Mouse (Mus musculus): Measurements from ENCODE around the gene Gdpd3. TPM values are rescaled to one million over a fixed set of nuclear protein-coding genes. Genes with fewer than 3 reads are reported as not detected.
A peak's percentile ranks its signal among the peaks of the same experiment; 100 is the strongest.

The Gdpd3 gene
- polyA plus RNA-seq, 1 experiment from 2014 or later, result 12.4 TPM

DNA sequence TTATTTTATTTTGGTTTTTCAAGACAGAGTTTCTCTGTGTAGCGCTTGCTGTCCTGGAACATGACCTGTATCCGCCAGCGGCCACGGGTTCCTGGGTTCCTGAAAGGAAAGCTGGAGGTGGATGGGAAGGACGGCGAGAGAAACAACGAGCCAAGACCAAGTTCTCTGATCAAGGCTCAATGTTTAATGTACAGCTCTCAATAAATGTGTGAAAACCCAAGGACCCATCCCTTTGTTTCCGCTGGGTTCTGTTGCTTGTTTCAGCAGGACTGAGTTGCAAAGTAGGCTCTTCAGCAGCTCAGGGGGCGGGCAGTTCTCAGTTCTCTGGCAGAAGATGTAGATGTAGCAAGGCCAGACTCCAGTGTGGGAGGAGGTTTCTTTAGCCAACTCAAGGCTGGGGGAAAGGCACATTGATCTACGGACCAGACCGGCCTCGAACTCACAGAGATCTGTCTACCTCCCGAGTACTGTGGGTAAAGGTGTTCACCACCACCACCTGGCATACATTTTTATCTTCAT, 24.1 kb upstream of the Gdpd3 start:
- ATAC-seq (ENCODE audit: insufficient number of reproducible peaks, low FRiP score, low TSS enrichment, low read depth), result no peak

DNA sequence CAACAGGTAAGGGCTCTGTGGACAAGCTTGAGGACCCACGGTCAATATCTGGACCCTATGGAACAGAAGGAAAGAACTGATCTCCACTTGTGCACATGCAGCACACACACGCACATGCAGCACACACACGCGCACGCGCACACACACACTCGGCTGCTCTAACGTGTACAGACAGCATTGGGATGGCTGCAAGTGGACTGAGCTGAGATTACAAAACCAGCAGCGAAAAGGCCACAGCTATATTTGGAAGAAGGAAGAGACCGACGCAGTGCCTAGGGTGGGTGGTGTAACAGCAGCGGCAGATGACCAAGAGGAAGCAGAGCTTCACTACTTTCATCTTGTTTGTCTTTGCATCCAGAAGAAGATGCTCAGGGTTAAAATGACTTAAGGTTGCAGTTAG, 20.1 kb upstream of the Gdpd3 start:
- H3K27me3 ChIP-seq, result no peaks in the 10 kb centered on the region
- H3K4me1 ChIP-seq, result peaks cover 8% of the 10 kb centered on the region
- H3K4me3 ChIP-seq (replicated peaks), result no peak overlapping the region
- no peak for ATAC-seq (ENCODE audit: insufficient number of reproducible peaks, low FRiP score, low TSS enrichment, low read depth)
- no peak overlapping the region for H3K9ac ChIP-seq
- no peaks in the 10 kb centered on the region for H3K9me3 ChIP-seq (replicated peaks)
- 87% methylated on average over 12 of the region's 12 CpGs for WGBS
- H3K27ac ChIP-seq (replicated peaks), result no peak overlapping the region
- H3K36me3 ChIP-seq, result no peaks in the 10 kb centered on the region
- H3K4me2 ChIP-seq (replicated peaks), result no peak overlapping the region

More for the DNA sequence above, 24.1 kb upstream of the Gdpd3 start:
- H3K4me1 ChIP-seq, result peaks cover 3% of the 10 kb centered on the region; the same call in 1 of the 2 replicates
- no peaks in the 10 kb centered on the region for H3K27me3 ChIP-seq
- no peak overlapping the region for H3K4me3 ChIP-seq (replicated peaks)
- no peak overlapping the region for H3K4me2 ChIP-seq (replicated peaks)
- no peaks in the 10 kb centered on the region for H3K9me3 ChIP-seq (replicated peaks)
- 89% methylated on average over 13 of the region's 13 CpGs for WGBS
- no peak overlapping the region for H3K27ac ChIP-seq (replicated peaks)
- no peaks in the 10 kb centered on the region for H3K36me3 ChIP-seq
- no peak overlapping the region for H3K9ac ChIP-seq

DNA sequence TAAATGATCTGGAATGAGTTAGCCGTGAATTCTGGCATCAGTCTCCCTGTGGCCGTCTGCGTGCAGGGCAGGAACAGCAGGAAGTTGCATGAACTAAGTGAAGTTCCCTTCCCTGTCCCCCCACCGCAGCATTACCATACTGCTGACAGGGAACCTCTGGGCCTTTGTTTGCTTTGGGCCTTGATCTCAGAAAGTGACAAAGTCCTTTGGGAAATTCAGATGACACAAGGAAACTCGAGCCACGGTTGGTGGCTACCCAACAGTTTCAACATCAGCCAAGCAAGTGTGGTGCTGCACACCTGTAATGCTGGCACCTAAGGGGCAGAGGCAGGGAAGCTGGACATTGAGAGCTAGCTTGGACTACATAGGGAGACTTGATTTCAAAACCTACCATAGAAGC, 19.3 kb upstream of the Gdpd3 start:
- Histone ChIP-seq H3K4me1 (peaks cover 6% of the 10 kb centered on the region), H3K4me3 (replicated peaks) (no peak overlapping the region), H3K4me2 (replicated peaks) (no peak overlapping the region), H3K9ac (no peak overlapping the region), H3K36me3 (no peaks in the 10 kb centered on the region), H3K27ac (replicated peaks) (no peak overlapping the region), H3K27me3 (no peaks in the 10 kb centered on the region), H3K9me3 (replicated peaks) (no peaks in the 10 kb centered on the region)
- no peak for ATAC-seq (ENCODE audit: insufficient number of reproducible peaks, low FRiP score, low TSS enrichment, low read depth)
- WGBS, result 26% methylated on average over 6 of the region's 6 CpGs

DNA sequence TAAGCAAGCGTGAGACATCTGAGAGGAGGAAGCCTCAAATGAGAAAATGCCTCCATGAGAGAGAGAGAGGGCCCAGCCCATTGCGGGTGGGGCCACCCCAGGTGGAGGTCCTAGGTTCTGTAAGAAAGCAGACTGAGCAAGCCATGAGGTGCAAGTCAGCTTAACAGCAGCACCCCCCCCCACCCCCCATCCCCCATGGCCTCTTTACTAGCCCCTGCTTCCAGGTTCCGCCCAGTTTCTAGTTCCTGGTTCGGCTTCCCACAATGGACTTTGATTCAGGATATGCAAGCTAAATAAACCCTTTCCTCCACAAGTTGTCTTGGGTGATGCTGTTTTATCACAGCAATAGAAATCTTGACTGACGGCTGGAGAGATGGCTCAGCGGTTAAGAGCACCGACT, 17.3 kb upstream of the Gdpd3 start:
- H3K4me1 ChIP-seq, result peaks cover 6% of the 10 kb centered on the region
- no peak overlapping the region; the same call in 1 of the 2 replicates for H3K9ac ChIP-seq
- no peak overlapping the region for H3K4me3 ChIP-seq (replicated peaks)
- H3K27me3 ChIP-seq, result no peaks in the 10 kb centered on the region
- no peak for ATAC-seq (ENCODE audit: insufficient number of reproducible peaks, low FRiP score, low TSS enrichment, low read depth)
- H3K36me3 ChIP-seq, result no peaks in the 10 kb centered on the region
- no peaks in the 10 kb centered on the region for H3K9me3 ChIP-seq (replicated peaks)
- no peak overlapping the region for H3K4me2 ChIP-seq (replicated peaks)
- 70% methylated on average over 7 of the region's 7 CpGs for WGBS
- no peak overlapping the region for H3K27ac ChIP-seq (replicated peaks)

DNA sequence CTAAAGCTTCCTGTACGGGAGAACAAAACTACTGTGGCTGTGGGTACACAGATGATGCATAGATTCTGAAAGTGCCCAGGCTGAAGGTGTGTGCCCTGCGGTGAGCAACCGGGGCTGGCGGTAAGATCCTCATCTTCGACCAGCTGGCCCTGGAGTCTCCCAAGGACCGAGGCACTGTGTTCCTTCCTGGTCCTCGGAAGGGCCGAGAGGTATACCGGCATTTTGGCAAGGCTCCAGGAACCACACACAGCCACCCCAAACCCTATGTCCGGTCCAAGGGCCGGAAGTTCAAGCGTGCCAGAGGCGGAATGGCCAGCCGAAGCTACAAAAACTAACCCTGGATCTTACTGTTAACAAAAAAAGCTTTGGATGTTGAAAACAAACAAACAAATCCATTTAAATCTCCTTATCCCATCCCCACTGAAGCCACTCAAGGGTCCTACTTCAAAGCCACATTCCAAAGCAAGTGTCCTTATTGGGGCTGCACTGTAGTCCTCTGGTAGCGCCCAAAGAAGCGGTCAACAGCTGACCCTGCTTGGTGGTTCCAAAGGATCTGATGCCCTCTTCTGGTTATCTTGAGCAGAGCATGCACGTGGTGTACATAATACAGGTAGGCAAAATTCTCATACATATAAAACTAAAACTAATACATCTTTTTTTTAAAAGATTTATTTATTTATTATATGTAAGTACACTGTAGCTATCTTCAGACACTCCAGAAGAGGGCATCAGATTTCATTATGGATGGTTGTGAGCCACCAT, 16.4 kb upstream of the Gdpd3 start:
- Histone ChIP-seq H3K27me3 (no peaks in the 10 kb centered on the region), H3K36me3 (no peaks in the 10 kb centered on the region), H3K4me1 (peaks cover 10% of the 10 kb centered on the region), H3K4me2 (replicated peaks) (no peak overlapping the region), H3K9ac (no peak overlapping the region), H3K27ac (replicated peaks) (no peak overlapping the region), H3K4me3 (replicated peaks) (no peak overlapping the region), H3K9me3 (replicated peaks) (no peaks in the 10 kb centered on the region)
- no peak for ATAC-seq (ENCODE audit: insufficient number of reproducible peaks, low FRiP score, low TSS enrichment, low read depth)
- 92% methylated on average over 17 of the region's 17 CpGs for WGBS

DNA sequence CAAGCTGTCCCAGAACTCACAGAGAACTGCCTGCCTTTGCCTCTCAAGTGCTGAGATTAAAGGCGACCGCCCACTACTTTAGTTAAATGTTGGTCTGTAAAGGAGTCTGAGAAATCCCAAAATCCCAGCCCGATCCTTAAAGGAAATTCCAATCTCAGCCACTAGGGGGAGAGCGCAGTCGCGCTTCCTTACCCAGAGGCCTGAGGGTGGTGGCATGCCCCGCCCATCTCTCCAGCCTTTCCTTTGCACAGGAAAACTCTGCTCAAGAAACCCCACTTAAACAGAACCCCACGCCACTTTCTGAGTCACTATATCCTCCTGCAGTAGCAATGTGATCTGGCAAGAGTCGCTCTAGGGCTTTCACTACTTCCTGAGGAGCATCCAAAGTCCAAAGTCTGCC, 11.3 kb upstream of the Gdpd3 start:
- WGBS, result 0% methylated on average over 9 of the region's 9 CpGs
- Histone ChIP-seq H3K4me2 (replicated peaks) (0 out of 2 replicates have a peak overlapping the region, but pooled peaks have one; percentile 22), H3K27ac (replicated peaks) (0 out of 2 replicates have a peak overlapping the region, but pooled peaks have one; percentile 40), H3K4me3 (replicated peaks) (no peak overlapping the region), H3K27me3 (no peaks in the 10 kb centered on the region), H3K9ac (no peak overlapping the region), H3K4me1 (peaks cover 9% of the 10 kb centered on the region; the same call in 1 of the 2 replicates), H3K9me3 (replicated peaks) (no peaks in the 10 kb centered on the region), H3K36me3 (no peaks in the 10 kb centered on the region)
- peak; percentile 61 for ATAC-seq (ENCODE audit: insufficient number of reproducible peaks, low FRiP score, low TSS enrichment, low read depth)

DNA sequence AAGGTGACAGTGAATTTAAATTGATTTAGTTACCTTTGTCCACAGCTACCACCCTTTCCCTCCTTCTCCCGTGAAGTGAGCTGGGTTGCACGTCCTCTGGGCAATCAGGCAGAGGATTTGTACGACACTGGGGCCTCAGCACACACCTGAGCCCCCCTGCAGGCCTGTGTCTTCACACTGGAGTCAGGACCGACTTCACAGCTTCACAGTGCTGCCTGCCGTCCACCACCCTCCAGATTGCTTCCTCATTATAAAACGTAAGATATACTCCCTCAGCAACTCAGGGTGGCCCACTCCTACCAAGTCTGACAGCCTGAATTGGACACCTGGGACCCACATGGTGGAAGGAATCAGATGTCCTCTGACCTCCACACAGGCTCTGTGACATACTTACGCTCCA, 7.6 kb upstream of the Gdpd3 start:
- 66% methylated on average over 7 of the region's 7 CpGs for WGBS
- Histone ChIP-seq H3K9ac (no peak overlapping the region), H3K27me3 (no peaks in the 10 kb centered on the region), H3K4me3 (replicated peaks) (no peak overlapping the region), H3K9me3 (replicated peaks) (no peaks in the 10 kb centered on the region), H3K36me3 (peaks cover 6% of the 10 kb centered on the region; the same call in 1 of the 2 replicates), H3K4me1 (peaks cover 46% of the 10 kb centered on the region), H3K4me2 (replicated peaks) (no peak overlapping the region), H3K27ac (replicated peaks) (peak overlapping the region; percentile 88; the same call in 1 of the 2 replicates)
- ATAC-seq (ENCODE audit: insufficient number of reproducible peaks, low FRiP score, low TSS enrichment, low read depth), result no peak

DNA sequence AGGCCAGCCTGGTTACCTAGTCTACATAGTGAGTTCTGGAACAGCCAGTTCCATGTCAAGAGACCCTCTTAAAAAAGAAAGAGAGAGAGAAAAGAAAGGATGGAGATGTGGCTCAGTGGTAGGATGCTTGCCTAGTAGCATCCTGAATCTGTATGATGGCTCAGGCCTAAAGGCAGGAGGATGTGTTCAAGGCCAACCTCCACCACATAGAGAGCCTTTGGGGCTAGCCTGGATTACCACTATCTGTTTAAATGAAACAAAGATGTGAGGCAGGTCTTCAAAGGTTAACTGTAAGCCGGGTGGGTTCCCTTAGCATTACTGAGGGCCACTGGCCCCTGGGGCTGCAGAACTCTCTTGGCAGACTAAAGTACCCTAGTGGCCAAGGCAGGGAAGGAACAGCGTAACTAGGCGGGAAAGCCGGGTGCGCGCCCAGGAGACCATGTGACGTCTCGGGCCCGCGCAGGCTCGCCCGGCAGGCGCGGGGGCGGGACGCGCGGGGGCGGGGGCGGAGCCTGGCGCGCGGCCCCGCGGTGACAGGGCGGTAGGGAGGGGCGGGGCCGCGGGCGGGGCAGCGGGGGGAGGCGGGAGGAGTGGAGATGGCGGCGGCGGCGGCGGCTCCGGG, 7.0 kb upstream of the Gdpd3 start, which contains the start of gene Mapk3:
Mapk3 (plus strand) TSS at position 552 of the 622 bp plus-strand sequence.
- Histone ChIP-seq H3K4me2 (replicated peaks) (peak within 1 kb of the TSS; percentile 87), H3K27me3 (no peaks in the 10 kb centered on the region), H3K9me3 (replicated peaks) (no peaks in the 10 kb centered on the region), H3K4me3 (replicated peaks) (peak within 1 kb of the TSS; percentile 63), H3K36me3 (peaks cover 12% of the 10 kb centered on the region), H3K9ac (peak within 1 kb of the TSS; percentile 59), H3K27ac (replicated peaks) (peak within 1 kb of the TSS; percentile 88), H3K4me1 (peaks cover 47% of the 10 kb centered on the region)
- ATAC-seq (ENCODE audit: insufficient number of reproducible peaks, low FRiP score, low TSS enrichment, low read depth), result peak; percentile 65
- 2% methylated on average over 35 of the region's 38 CpGs for WGBS

DNA sequence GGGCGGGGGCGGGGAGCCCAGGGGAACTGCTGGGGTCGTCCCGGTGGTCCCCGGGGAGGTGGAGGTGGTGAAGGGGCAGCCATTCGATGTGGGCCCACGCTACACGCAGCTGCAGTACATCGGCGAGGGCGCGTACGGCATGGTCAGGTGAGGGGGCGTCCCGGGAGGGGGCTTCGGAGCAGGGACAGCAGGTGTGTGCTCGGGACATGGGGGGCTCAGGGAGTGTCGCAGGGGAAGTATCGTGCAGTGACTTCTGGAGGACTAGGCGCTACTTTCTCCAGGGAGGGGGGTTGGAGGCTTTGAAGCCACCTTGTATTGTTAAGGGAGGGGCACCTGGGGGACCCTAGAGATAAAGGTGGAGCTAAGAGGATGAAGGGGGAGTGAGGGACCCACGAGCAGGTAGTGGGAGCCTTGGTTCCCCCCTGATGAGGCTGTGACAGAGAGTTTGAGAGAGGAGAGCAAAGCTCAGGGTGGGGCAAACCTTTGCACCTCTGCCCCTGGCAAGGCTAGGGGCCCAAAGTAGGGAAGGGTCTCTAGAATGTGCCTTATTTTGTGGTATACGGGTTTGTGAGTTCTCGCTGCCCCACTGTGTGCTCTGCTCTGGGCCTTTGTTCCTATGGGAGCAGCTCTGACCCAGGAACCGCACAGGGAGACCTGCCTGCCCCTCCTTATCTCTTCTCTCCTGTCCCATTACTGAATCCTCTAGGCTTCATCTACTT, 6.3 kb upstream of the Gdpd3 start:
- peak overlapping the region; percentile 63 for H3K4me3 ChIP-seq (replicated peaks)
- peak overlapping the region; percentile 87 for H3K4me2 ChIP-seq (replicated peaks)
- peak overlapping the region; percentile 88 for H3K27ac ChIP-seq (replicated peaks)
- no peaks in the 10 kb centered on the region for H3K27me3 ChIP-seq
- H3K9me3 ChIP-seq (replicated peaks), result no peaks in the 10 kb centered on the region
- WGBS, result 1% methylated on average over 24 of the region's 24 CpGs
- H3K36me3 ChIP-seq, result peaks cover 19% of the 10 kb centered on the region
- H3K9ac ChIP-seq, result peak overlapping the region; percentile 59
- peaks cover 42% of the 10 kb centered on the region for H3K4me1 ChIP-seq
- ATAC-seq (ENCODE audit: insufficient number of reproducible peaks, low FRiP score, low TSS enrichment, low read depth), result peak; percentile 22

DNA sequence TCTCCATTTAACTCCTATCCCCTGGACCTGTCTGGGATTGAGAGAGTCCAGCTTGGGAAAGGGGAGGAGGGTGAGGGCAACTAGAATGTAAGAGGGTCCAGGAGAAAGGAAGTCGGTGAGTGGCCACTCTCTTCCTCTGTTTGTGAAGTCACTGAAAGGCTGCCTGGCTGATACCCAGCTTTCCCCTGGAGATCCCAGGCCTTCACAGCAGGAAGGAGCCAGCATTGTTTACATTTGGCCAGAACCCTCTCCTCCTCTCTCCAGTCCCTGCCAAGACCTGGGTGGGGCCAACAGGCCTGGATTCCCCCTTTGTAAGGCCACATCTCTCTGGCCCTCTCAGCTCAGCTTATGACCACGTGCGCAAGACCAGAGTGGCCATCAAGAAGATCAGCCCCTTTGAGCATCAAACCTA, 5.7 kb upstream of the Gdpd3 start:
- Histone ChIP-seq H3K4me1 (peaks cover 42% of the 10 kb centered on the region), H3K36me3 (peaks cover 24% of the 10 kb centered on the region), H3K9ac (peak overlapping the region; percentile 59), H3K27ac (replicated peaks) (peak overlapping the region; percentile 88), H3K9me3 (replicated peaks) (no peaks in the 10 kb centered on the region), H3K4me3 (replicated peaks) (peak overlapping the region; percentile 63), H3K27me3 (no peaks in the 10 kb centered on the region), H3K4me2 (replicated peaks) (peak overlapping the region; percentile 87)
- 30% methylated on average over 3 of the region's 3 CpGs for WGBS
- ATAC-seq (ENCODE audit: insufficient number of reproducible peaks, low FRiP score, low TSS enrichment, low read depth), result peak; percentile 50; the same call in 1 of the 2 replicates

DNA sequence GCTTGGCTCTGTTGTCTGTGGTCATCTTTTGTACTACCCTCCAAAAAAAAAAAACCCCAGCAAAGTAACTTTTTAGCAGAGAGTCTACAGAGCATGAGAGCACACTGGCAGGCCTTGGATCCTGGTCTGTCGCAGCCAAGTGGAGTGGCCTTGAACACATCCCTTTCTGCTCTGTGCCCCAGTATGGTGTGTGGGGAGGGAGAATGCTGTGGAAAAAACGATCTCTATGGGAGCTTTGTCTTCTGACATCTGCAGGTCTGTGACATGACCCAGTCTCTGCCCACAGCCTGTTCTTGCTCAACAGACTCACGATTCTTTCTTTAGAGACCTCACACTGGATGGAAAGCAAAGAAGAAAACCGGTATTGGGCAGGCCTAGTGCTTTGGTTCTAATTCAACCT, 5.2 kb upstream of the Gdpd3 start:
- no peaks in the 10 kb centered on the region for H3K9me3 ChIP-seq (replicated peaks)
- no peak for ATAC-seq (ENCODE audit: insufficient number of reproducible peaks, low FRiP score, low TSS enrichment, low read depth)
- H3K9ac ChIP-seq, result no peak overlapping the region
- H3K27ac ChIP-seq (replicated peaks), result peak overlapping the region; percentile 88
- peak overlapping the region; percentile 87 for H3K4me2 ChIP-seq (replicated peaks)
- H3K36me3 ChIP-seq, result peaks cover 30% of the 10 kb centered on the region
- no peaks in the 10 kb centered on the region for H3K27me3 ChIP-seq
- peak overlapping the region; percentile 63 for H3K4me3 ChIP-seq (replicated peaks)
- whole genome bisulfite sequencing, result 69% methylated on average over 4 of the region's 4 CpGs
- H3K4me1 ChIP-seq, result peaks cover 42% of the 10 kb centered on the region

Measured in embryonic facial prominence, embryonic 15.5 days (tissue).